Mouse (Mus musculus): ENCODE data around the gene Yes1. TPM values are rescaled to one million over a fixed set of nuclear protein-coding genes. Genes with fewer than 3 reads are reported as not detected.

Yes1 gene
- total and polyA plus RNA-seq, 3 experiments = 2.0 to 4.1 (median 2.2) TPM

- Histone ChIP-seq H3K9me3 (replicated peaks; ENCODE audit: low read length) (no peaks in the 10 kb centered on the region), H3K36me3 (replicated peaks in 1 of 2; ENCODE audit: control insufficient read depth in 1 of 2, insufficient read depth in 1 of 2, low read length in 1 of 2) (no peaks in the 10 kb centered on the region), H3K27me3 (replicated peaks) (no peaks in the 10 kb centered on the region), H3K27ac (ENCODE audit: insufficient read depth, low read depth) (no peak overlapping the region), H3K4me2 (ENCODE audit: insufficient read depth, low read depth, poor library complexity, severe bottlenecking) (no peak overlapping the region), H3K4me1 (ENCODE audit: control insufficient read depth in 1 of 2, insufficient read depth in 2 of 2) (peaks cover 0 to 12% of the 10 kb centered on the region in 2 experiments; a peak in 1 of 4 replicates), H3K4me3 (replicated peaks in 1 of 3; ENCODE audit: low read depth in 2 of 3, low read length in 2 of 3, poor library complexity in 1 of 3) (no peak overlapping the region), H3K9ac (ENCODE audit: insufficient read depth, low read depth) (no peak overlapping the region), H3K79me2 (replicated peaks; ENCODE audit: control insufficient read depth, extremely low read depth, insufficient read depth, poor library complexity, severe bottlenecking) (no peaks in the 10 kb centered on the region)
- no peak for DNase-seq (ENCODE audit: extremely low read depth)
- TF ChIP-seq EP300 (IDR thresholded peaks at IDR 0.05; ENCODE audit: low read length) (no peak), MAFK (IDR thresholded peaks at IDR 0.05; ENCODE audit: insufficient replicate concordance, low read length) (0 out of 2 replicates have a peak, but pooled peaks have one; percentile 45)
- in situ Hi-C loops (cut with MboI; ENCODE audit: low pct_ligation_motif_present, low pct_unique_long_range_greater_than_20kb, low sequenced_read_pairs) (no loop called here), dilution Hi-C loops (cut with MboI; ENCODE audit: extremely low pct_ligation_motif_present, extremely low pct_unique_long_range_greater_than_20kb, low sequenced_read_pairs) (no loop called here)
These were observed 5.1 kb upstream of the Yes1 start for GRCm38 (mm10) chr5:32605911-32606310.

GRCm38 (mm10) chr5:32607776-32608355 lies 3.1 kb upstream of the Yes1 start:
- H3K4me2 ChIP-seq (ENCODE audit: insufficient read depth, low read depth, poor library complexity, severe bottlenecking) = no peak overlapping the region
- DNase-seq (ENCODE audit: extremely low read depth) = no peak
- H3K27me3 ChIP-seq (replicated peaks) = no peaks in the 10 kb centered on the region

GRCm38 (mm10) chr5:32608516-32608915 lies 2.5 kb upstream of the Yes1 start:
- dilution Hi-C loops (cut with MboI; ENCODE audit: extremely low pct_ligation_motif_present, extremely low pct_unique_long_range_greater_than_20kb, low sequenced_read_pairs) (no loop called here), in situ Hi-C loops (cut with MboI; ENCODE audit: low pct_ligation_motif_present, low pct_unique_long_range_greater_than_20kb, low sequenced_read_pairs) (no loop called here)
- DNase-seq (ENCODE audit: extremely low read depth) = no peak
- Histone ChIP-seq H3K9ac (ENCODE audit: insufficient read depth, low read depth) (no peak overlapping the region), H3K27ac (ENCODE audit: insufficient read depth, low read depth) (no peak overlapping the region), H3K4me1 (ENCODE audit: control insufficient read depth in 1 of 2, insufficient read depth in 2 of 2) (peaks cover 0 to 12% of the 10 kb centered on the region in 2 experiments; a peak in 1 of 4 replicates), H3K9me3 (replicated peaks; ENCODE audit: low read length) (no peaks in the 10 kb centered on the region), H3K36me3 (replicated peaks in 1 of 2; ENCODE audit: control insufficient read depth in 1 of 2, insufficient read depth in 1 of 2, low read length in 1 of 2) (no peaks in the 10 kb centered on the region), H3K4me3 (replicated peaks in 1 of 3; ENCODE audit: low read depth in 2 of 3, low read length in 2 of 3, poor library complexity in 1 of 3) (no peak overlapping the region), H3K79me2 (replicated peaks; ENCODE audit: control insufficient read depth, extremely low read depth, insufficient read depth, poor library complexity, severe bottlenecking) (no peaks in the 10 kb centered on the region), H3K27me3 (replicated peaks) (no peaks in the 10 kb centered on the region), H3K4me2 (ENCODE audit: insufficient read depth, low read depth, poor library complexity, severe bottlenecking) (no peak overlapping the region)
- no peak for TF ChIP-seq RAD21 (IDR thresholded peaks at IDR 0.05; ENCODE audit: low read depth, low read length)
- no peak for TF ChIP-seq MEF2A (IDR thresholded peaks at IDR 0.05; ENCODE audit: borderline replicate concordance, low read depth, low read length)
- TF ChIP-seq NRF1 (IDR thresholded peaks at IDR 0.05; ENCODE audit: low read depth, low read length) = no peak
- TF ChIP-seq BHLHE40 (IDR thresholded peaks at IDR 0.05; ENCODE audit: low read depth, low read length) = no peak
- TF ChIP-seq ZMIZ1 (IDR thresholded peaks at IDR 0.05; ENCODE audit: low read depth, low read length) = no peak
- TF ChIP-seq POLR2A (IDR thresholded peaks at IDR 0.05; ENCODE audit: low read depth, low read length) = no peak
- TF ChIP-seq PAX5 (IDR thresholded peaks at IDR 0.05; ENCODE audit: low read length) = no peak
- no peak for TF ChIP-seq UBTF (IDR thresholded peaks at IDR 0.05; ENCODE audit: low read depth, low read length)
- TF ChIP-seq JUND (conservative IDR thresholded peaks at IDR 0.05; ENCODE audit: low read depth, low read length) = no peak
- TF ChIP-seq ZC3H11A (IDR thresholded peaks at IDR 0.05; ENCODE audit: low read depth, low read length) = no peak
- no peak for TF ChIP-seq ZNF384 (IDR thresholded peaks at IDR 0.05; ENCODE audit: low read depth, low read length)
- no peak for TF ChIP-seq CTCF (conservative IDR thresholded peaks at IDR 0.05 in 1 of 2, IDR thresholded peaks at IDR 0.05 in 1 of 2; ENCODE audit: low read depth in 2 of 2, low read length in 2 of 2)
- TF ChIP-seq USF2 (conservative IDR thresholded peaks at IDR 0.05; ENCODE audit: low read depth, low read length) = no peak
- no peak for TF ChIP-seq ELF1 (IDR thresholded peaks at IDR 0.05; ENCODE audit: low read depth, low read length)
- no peak for TF ChIP-seq KAT2A (IDR thresholded peaks at IDR 0.05; ENCODE audit: insufficient replicate concordance, low read length)
- no peak for TF ChIP-seq ZKSCAN1 (IDR thresholded peaks at IDR 0.05; ENCODE audit: borderline replicate concordance, low read depth, low read length)
- no peak for TF ChIP-seq USF1 (IDR thresholded peaks at IDR 0.05; ENCODE audit: low read depth, low read length)

More at GRCm38 (mm10) chr5:32607776-32608355, 3.1 kb upstream of the Yes1 start:
- in situ Hi-C loops (cut with MboI; ENCODE audit: low pct_ligation_motif_present, low pct_unique_long_range_greater_than_20kb, low sequenced_read_pairs) (no loop called here), dilution Hi-C loops (cut with MboI; ENCODE audit: extremely low pct_ligation_motif_present, extremely low pct_unique_long_range_greater_than_20kb, low sequenced_read_pairs) (no loop called here)
- Histone ChIP-seq H3K9ac (ENCODE audit: insufficient read depth, low read depth) (no peak overlapping the region), H3K79me2 (replicated peaks; ENCODE audit: control insufficient read depth, extremely low read depth, insufficient read depth, poor library complexity, severe bottlenecking) (no peaks in the 10 kb centered on the region), H3K4me1 (ENCODE audit: control insufficient read depth in 1 of 2, insufficient read depth in 2 of 2) (peaks cover 0 to 12% of the 10 kb centered on the region in 2 experiments; a peak in 1 of 4 replicates), H3K27ac (ENCODE audit: insufficient read depth, low read depth) (no peak overlapping the region), H3K9me3 (replicated peaks; ENCODE audit: low read length) (no peaks in the 10 kb centered on the region), H3K36me3 (replicated peaks in 1 of 2; ENCODE audit: control insufficient read depth in 1 of 2, insufficient read depth in 1 of 2, low read length in 1 of 2) (no peaks in the 10 kb centered on the region), H3K4me3 (replicated peaks in 1 of 3; ENCODE audit: low read depth in 2 of 3, low read length in 2 of 3, poor library complexity in 1 of 3) (no peak overlapping the region)
- no peak for TF ChIP-seq PAX5 (IDR thresholded peaks at IDR 0.05; ENCODE audit: low read length)
- TF ChIP-seq RAD21 (IDR thresholded peaks at IDR 0.05; ENCODE audit: low read depth, low read length) = no peak
- no peak for TF ChIP-seq ZC3H11A (IDR thresholded peaks at IDR 0.05; ENCODE audit: low read depth, low read length)
- TF ChIP-seq SMC3 (IDR thresholded peaks at IDR 0.05; ENCODE audit: low read depth, low read length) = no peak
- no peak for TF ChIP-seq JUND (conservative IDR thresholded peaks at IDR 0.05; ENCODE audit: low read depth, low read length)
- TF ChIP-seq NRF1 (IDR thresholded peaks at IDR 0.05; ENCODE audit: low read depth, low read length) = no peak
- TF ChIP-seq ZMIZ1 (IDR thresholded peaks at IDR 0.05; ENCODE audit: low read depth, low read length) = no peak
- no peak for TF ChIP-seq ZNF384 (IDR thresholded peaks at IDR 0.05; ENCODE audit: low read depth, low read length)
- no peak for TF ChIP-seq ZKSCAN1 (IDR thresholded peaks at IDR 0.05; ENCODE audit: borderline replicate concordance, low read depth, low read length)
- TF ChIP-seq TBP (conservative IDR thresholded peaks at IDR 0.05; ENCODE audit: low read depth, low read length) = no peak
- no peak for TF ChIP-seq POLR2A (IDR thresholded peaks at IDR 0.05; ENCODE audit: low read depth, low read length)
- TF ChIP-seq MEF2A (IDR thresholded peaks at IDR 0.05; ENCODE audit: borderline replicate concordance, low read depth, low read length) = no peak
- TF ChIP-seq UBTF (IDR thresholded peaks at IDR 0.05; ENCODE audit: low read depth, low read length) = no peak
- TF ChIP-seq CHD1 (IDR thresholded peaks at IDR 0.05; ENCODE audit: low read depth, low read length) = no peak
- TF ChIP-seq SIN3A (IDR thresholded peaks at IDR 0.05; ENCODE audit: low read length) = no peak
